Mouse (Mus musculus) liver (tissue): Measurements from ENCODE around the gene Blcap.
"Not testable (repeated sequence)": the region's sequence is repeated elsewhere in the genome, so short reads cannot be mapped to it uniquely, and the experiment has no call there.

Experiments used
- DNase-seq: peaks from one replicate; pipeline ENCODE4 v3.0.0-alpha.2; 2020; ENCODE audit warnings: mixed read lengths

Gene Blcap

GRCm38 (mm10) chr2:157571224-157571832, at the start of gene Blcap:
Gene Blcap (minus strand): TSS chr2:157571274.
- peak; percentile 25 for DNase-seq

GRCm38 (mm10) chr2:157618393-157618792, 47.3 kb upstream of the Blcap start:
- DNase-seq, result no peak

DNA sequence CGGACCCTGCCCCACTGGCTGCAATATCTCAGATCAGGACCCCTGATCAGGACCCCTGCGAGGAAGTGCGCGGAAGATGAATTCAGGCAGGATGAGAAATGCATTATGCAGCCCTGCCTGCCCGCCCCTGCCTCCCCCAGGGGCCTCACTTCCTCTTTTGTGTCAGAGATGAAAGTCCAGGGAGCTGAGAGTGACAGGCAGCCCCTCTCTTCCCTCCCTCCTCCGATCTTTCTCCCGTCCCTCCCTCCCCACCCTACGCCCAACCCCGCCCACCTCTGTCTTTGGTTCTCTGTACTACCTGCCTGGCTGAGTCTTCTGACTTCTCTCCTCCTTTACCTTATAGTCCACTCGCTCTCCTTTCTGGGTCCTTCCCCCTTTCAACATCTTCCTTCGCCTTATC, 42.9 kb upstream of the Blcap start:
- DNase-seq, result peak; percentile 20

DNA sequence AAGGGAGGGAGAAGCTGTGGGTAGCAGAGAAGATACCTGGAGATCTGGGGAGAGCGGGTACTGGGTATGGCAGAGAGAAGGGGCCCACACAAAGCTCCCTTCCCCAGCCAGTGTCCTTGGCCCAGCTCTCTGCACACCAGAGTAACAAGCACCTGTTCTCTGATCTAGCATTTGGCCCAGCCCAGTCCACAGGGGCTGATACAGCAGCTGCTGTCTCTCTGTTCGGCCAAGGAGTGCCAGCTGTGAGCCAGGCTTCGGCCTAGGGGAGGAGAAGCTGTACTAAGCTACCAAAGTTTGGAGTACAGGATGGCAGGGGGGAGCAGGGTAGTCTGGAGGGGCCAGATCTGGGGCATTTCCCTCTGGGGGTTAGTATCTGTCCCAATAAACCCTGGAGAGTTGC, 40.7 kb upstream of the Blcap start:
- no peak for DNase-seq

DNA sequence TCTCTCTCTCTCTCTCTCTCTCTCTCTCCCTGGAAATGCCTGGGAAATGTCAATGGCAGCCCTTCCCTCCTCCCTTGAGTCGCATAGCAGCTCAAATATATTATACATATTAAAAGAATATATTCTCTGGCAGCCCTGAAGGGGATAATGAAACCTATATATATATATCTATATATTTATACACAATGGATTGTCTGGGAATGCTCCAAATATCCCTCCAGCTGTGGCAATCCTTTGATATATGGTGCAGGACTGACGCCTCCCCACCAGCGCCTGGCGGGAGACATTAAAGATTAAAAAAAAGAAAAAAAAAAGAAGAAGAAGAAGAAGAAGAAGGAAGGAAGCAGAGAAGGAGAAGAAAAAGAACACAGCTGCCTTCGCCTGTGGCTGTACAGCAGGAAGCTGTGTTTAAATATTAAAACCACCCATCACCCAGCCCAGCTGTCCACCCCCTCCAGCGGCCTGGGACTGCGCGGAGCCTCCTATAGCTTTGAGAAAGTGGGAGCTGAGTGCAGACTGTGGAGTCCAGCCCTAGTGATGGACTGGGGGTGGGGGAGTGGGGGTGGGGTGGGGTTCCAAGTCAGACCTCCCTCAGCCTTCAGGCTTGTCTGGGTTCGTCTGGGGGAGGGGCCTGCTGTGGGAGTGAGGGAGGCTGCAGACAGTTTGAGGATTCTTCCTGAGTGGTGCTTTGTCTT, 36.6 kb upstream of the Blcap start:
- DNase-seq, result peak; percentile 21

GRCm38 (mm10) chr2:157605025-157605675, 34.1 kb upstream of the Blcap start:
- DNase-seq, result peak; percentile 78

DNA sequence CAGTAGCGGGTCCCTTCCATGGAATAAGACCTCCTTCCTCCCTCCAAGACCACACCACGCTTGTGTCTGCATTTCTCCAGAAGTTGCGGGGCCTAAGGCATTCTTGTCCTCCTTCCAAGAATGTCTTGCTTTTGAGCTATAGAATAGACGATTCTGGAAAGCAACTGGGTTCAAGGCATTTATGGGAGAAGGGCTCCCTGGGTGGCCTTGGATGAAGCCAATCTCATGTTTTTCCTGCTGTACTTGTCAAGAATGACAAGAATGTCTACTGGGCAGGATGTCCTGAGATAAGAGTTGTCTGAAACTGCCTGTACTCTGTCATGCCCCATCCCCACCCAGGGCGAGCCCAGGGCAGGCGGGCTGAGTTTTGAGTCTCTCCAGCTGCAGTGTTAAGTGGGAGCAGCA, 30.4 kb upstream of the Blcap start:
- peak; percentile 29 for DNase-seq

DNA sequence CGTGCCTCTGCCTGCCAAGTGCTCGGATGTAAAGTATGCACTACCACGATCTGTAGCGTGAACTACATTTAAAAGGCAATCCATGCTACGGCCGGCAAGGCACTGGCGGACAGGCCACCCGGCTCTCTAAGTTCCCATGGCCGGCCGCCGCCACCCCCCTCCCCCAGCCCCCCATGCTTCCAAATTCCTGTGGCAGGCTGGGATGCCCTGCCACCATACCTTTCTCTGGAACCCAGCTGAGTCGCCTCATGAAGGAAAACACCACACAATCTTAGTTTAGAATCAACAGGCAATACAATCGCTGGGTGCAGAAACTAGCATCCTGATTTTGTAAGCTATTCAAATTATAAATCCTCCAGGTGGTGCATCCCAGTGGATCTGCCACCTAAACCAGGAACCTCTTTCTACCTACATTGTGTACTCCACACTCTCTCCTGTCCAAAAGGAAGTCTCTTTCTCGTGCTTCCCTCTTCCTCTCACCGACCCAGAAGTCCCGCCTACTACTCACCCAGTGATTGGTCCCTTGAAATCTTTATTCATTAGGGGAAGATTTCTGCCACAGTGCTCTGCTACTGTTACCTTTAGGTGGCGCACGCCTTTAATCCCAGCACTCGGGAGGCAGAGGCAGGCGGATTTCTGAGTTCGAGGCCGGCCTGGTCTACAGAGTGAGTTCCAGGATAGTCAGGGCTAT, 25.9 kb upstream of the Blcap start:
- peak; percentile 16 for DNase-seq

GRCm38 (mm10) chr2:157585351-157585750, 14.3 kb upstream of the Blcap start:
- DNase-seq, result not testable (repeated sequence)

- no peak for DNase-seq
These were observed 1.7 kb upstream of the Blcap start for GRCm38 (mm10) chr2:157572786-157573185.

- no peak for DNase-seq
These were observed 1.1 kb downstream of the Blcap start for GRCm38 (mm10) chr2:157569796-157570485.

GRCm38 (mm10) chr2:157568881-157569280, 2.2 kb downstream of the Blcap start:
- no peak for DNase-seq

DNA sequence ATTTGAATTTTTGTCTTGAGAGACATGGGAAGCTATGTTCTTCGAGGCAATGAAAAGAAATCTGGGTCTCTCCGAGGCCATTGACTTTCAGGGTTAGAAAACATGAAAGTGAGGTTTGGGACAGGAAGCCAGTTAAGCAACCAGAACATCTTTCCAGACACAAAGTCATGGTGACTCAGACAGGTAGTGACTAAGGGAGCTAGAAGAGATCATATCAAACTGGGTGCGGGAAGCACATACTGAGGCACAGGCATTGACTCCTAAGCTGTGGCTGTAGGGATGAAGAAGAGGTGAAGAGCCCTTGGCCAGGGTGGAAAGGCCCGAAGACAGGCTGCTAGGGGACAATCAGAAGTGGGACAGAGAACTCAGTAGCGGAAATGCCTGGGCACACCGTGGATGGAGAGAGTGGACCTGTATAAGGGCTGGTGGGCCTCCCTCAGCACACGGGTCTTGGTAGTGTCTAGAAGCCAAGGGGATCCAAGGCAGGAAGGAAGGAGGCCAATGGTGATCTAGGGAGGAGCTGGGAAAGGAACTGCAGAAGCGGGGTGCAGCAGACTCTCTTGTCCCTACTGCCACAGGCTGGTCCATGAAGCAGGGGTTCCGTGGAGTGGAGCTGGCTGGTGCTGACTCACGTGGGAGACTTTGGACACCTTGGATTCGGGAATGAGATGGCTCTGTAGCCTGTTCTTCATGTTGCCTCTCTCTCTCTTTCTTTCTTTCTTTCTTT, 3.7 kb downstream of the Blcap start:
- no peak for DNase-seq

DNA sequence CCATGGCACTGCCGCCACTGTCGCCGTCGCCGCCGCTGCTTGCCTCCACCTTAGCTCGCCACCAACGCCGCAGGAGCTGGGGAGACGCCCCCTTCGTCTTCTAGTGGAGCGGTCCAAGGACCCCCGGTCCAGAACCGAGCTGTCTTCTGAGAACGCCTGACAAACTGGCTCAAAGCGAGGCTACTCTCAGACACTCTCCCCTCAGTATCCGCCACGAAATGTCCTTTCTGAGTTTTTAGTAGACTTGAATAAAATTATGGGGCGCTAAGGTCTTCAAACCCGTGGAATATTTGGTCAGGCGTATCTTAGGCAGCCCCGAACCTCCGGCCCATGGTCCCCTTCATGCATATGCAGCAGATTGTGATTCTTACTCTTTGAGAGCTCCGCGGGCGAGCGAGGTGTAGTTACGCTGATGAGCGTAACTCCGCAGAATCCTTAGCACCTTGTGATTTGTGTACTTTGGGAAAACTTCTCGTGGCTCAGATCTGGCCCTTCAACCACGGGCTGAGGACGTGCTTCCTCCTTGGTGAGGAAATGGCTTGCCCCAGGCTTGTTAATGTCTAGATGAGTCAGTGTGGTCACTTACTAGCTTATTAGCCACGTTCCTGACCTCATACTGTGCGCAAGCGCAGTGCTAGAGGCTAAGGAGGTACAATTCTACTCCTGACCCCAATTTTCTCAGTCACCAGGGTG, 4.7 kb downstream of the Blcap start:
- DNase-seq, result peak; percentile 85

DNA sequence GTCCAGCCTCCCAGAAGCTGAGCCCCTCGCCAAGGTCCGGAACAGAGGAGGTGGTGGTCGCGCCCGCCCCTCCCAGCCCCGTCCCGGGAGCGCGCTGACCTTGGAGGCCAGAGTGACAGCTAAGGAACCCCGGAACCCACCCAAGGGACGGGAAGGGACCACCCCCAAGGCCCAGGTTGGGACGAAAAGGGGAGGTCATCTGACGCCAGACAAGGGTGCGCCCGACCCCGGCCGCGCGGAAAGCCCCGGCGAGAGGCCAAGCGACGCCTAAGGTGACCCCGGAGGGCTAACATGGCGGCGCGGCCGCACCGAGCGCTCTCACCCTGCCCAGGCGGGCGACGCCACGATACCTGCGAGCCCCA, 5.2 kb downstream of the Blcap start:
- no peak for DNase-seq

GRCm38 (mm10) chr2:157565446-157565845, 5.6 kb downstream of the Blcap start:
- DNase-seq, result no peak

DNA sequence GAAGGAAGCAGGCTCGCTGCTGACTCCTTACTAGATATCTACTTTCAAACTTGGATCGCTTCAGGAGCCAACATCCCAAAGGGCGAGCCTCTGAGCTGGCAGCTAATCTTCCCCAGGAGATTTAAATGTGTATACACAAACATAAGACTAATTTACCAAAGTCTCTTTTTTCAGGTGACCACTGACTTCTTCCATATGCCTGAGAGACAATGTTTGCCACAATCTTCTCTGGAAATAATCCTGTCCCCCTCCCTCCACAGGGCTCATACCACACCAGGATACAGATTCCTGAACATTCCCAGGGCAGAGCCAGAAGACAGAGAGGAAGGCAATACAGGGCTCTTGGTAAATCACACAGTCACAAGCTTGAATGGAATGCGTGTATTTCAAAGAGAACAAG, 6.4 kb downstream of the Blcap start:
- no peak for DNase-seq

- no peak for DNase-seq
These were observed 8.0 kb downstream of the Blcap start for GRCm38 (mm10) chr2:157563031-157563430.

GRCm38 (mm10) chr2:157561165-157561836, 9.8 kb downstream of the Blcap start:
- DNase-seq, result peak; percentile 67

DNA sequence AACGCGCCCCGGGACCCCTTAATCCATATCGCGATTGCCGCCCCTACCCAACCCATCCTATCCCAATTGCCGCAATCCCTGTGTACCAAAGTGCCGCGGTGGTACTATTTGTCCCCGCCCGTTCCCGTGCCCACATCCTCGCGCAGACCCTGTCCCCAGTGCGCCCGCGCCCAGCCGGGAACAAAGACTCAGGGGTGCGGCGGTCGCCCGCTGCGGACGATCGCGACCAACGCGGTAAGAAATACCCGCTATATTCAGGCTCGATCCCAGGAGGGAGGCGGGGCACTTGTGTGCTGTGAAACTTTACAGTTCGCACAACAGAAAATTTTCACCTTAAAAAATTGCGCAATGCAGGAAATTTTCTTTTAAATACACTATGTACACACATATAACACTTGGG, 10.8 kb downstream of the Blcap start:
- DNase-seq, result no peak

GRCm38 (mm10) chr2:157559858-157560257, 11.2 kb downstream of the Blcap start, which contains the start of gene Nnat:
Gene Nnat (plus strand): TSS chr2:157560078.
- DNase-seq, result peak; percentile 46
